ENCODE assay signal across 9 mouse cellular contexts in genomic region chr1:88212341-88213045, GRCm38 (mm10). TPM values are rescaled to one million over a fixed set of nuclear protein-coding genes. Genes with fewer than 3 reads are reported as not detected.
DNase-seq lines count a peak whose midpoint lies in the region; ATAC-seq lines count a peak whose summit lies in the region.
"Had no signal": no experiment of that assay in that cellular context is flagged by ENCODE, and none has a peak within 500 bp of the region (broad histone marks: within the 10 kb centered on the region; RNA-seq: fewer than 3 reads in every experiment).

No protein-coding gene starts in this region.

- H3K9ac ChIP-seq in intestine, embryonic 15.5 days, result no peak overlapping the region
- no peak overlapping the region for H3K9ac ChIP-seq in stomach, embryonic 15.5 days

- H3K27ac ChIP-seq in intestine, embryonic 15.5 days, result no peak overlapping the region
- no peak overlapping the region for H3K27ac ChIP-seq in stomach, embryonic 15.5 days

- no peaks in the 10 kb centered on the region for H3K4me1 ChIP-seq in intestine, embryonic 15.5 days (replicated peaks)
- H3K4me1 ChIP-seq in stomach, embryonic 15.5 days, result no peaks in the 10 kb centered on the region

- H3K9me3 ChIP-seq in intestine, embryonic 15.5 days, result peaks cover 32% of the 10 kb centered on the region
- H3K9me3 ChIP-seq in stomach, embryonic 15.5 days, result peaks cover 14% of the 10 kb centered on the region

- peak; percentile 12 for DNase-seq in adrenal gland, postnatal 14 days
- no peak for DNase-seq in adrenal gland, postnatal 25 days
- peak; percentile 10 for DNase-seq in lung, postnatal 25 days (ENCODE audit: low spot score)
- DNase-seq in lung, postnatal 36 days, result no peak
- no peak for DNase-seq in cerebellum, adult 11 months
- no peak for DNase-seq in ovary, postnatal 10 days (ENCODE audit: low spot score)

- 0 out of 2 replicates have a peak, but pooled peaks have one; percentile 5 for ATAC-seq in intestine, embryonic 15.5 days
- 0 out of 2 replicates have a peak, but pooled peaks have one; percentile 6 for ATAC-seq in stomach, embryonic 15.5 days (ENCODE audit: insufficient read depth, low FRiP score, low read depth)

- H3K4me3 ChIP-seq in intestine, embryonic 15.5 days (replicated peaks), result no peak overlapping the region
- H3K4me3 ChIP-seq in stomach, embryonic 15.5 days (replicated peaks), result no peak overlapping the region

- no peak overlapping the region for H3K4me2 ChIP-seq in intestine, embryonic 15.5 days (replicated peaks)
- no peak overlapping the region for H3K4me2 ChIP-seq in stomach, embryonic 15.5 days

- H3K27me3 ChIP-seq in intestine, embryonic 15.5 days (replicated peaks), result no peaks in the 10 kb centered on the region
- no peaks in the 10 kb centered on the region for H3K27me3 ChIP-seq in stomach, embryonic 15.5 days (replicated peaks)

- H3K36me3 ChIP-seq in intestine, embryonic 15.5 days, result no peaks in the 10 kb centered on the region
- H3K36me3 ChIP-seq in stomach, embryonic 15.5 days, result no peaks in the 10 kb centered on the region

- 61% methylated on average over 8 of the region's 8 CpGs for WGBS in intestine, embryonic 15.5 days
- WGBS in stomach, embryonic 15.5 days, result 61% methylated on average over 8 of the region's 8 CpGs

RNA-seq across cellular contexts. Expression of gene Ugt1a1, which starts 0.7 kb away (rescaled TPM):
- total RNA-seq in adrenal gland, postnatal 14 days (2021), result 11.5 and 47.2 TPM in 2 replicates
- total RNA-seq in adrenal gland, postnatal 25 days (2021), result 27.4 and 28.3 TPM in 2 replicates
- 29.2 and 30.1 TPM in 2 replicates for polyA plus RNA-seq in intestine, embryonic 15.5 days (2015; fragmentation: Nextera tagmentation; extraction: Ambion mirVana)
- polyA plus RNA-seq in stomach, embryonic 15.5 days (2015; fragmentation: Nextera tagmentation; extraction: Ambion mirVana), result 5.3 and 7.1 TPM in 2 replicates
- total RNA-seq: heart, postnatal 14 days had no signal

RNA-seq across cellular contexts. Expression of gene Dnajb3, which starts 6.9 kb away (rescaled TPM):
- total RNA-seq in adrenal gland, postnatal 14 days (2021), result 2.6 and 2.8 TPM in 2 replicates
- 3.4 and 5.9 TPM in 2 replicates for total RNA-seq in adrenal gland, postnatal 25 days (2021)
- polyA plus RNA-seq in intestine, embryonic 15.5 days (2015; fragmentation: Nextera tagmentation; extraction: Ambion mirVana), result 6.1 and 8.3 TPM in 2 replicates
- polyA plus RNA-seq in stomach, embryonic 15.5 days (2015; fragmentation: Nextera tagmentation; extraction: Ambion mirVana), result 8.4 and 10.1 TPM in 2 replicates

RNA-seq across cellular contexts. Expression of gene Ugt1a2, which starts 12.1 kb away (rescaled TPM):
- 0.22 and 0.26 TPM in 2 replicates for total RNA-seq in adrenal gland, postnatal 14 days (2021)
- total RNA-seq in adrenal gland, postnatal 25 days (2021), result 0.21 TPM in 1 of 2 replicates, not detected in the other
- polyA plus RNA-seq in intestine, embryonic 15.5 days (2015; fragmentation: Nextera tagmentation; extraction: Ambion mirVana), result 0.14 and 0.18 TPM in 2 replicates
- 0.23 and 0.50 TPM in 2 replicates for polyA plus RNA-seq in stomach, embryonic 15.5 days (2015; fragmentation: Nextera tagmentation; extraction: Ambion mirVana)
- total RNA-seq: heart, postnatal 14 days had no signal

RNA-seq across cellular contexts. Expression of gene Mroh2a, which starts 14.3 kb away (rescaled TPM):
- total RNA-seq in adrenal gland, postnatal 14 days (2021), result 0.04 and 0.26 TPM in 2 replicates
- 0.33 TPM in 1 of 2 replicates, not detected in the other for total RNA-seq in adrenal gland, postnatal 25 days (2021)
- polyA plus RNA-seq in intestine, embryonic 15.5 days (2015; fragmentation: Nextera tagmentation; extraction: Ambion mirVana), result 0.88 and 1.0 TPM in 2 replicates
- polyA plus RNA-seq in stomach, embryonic 15.5 days (2015; fragmentation: Nextera tagmentation; extraction: Ambion mirVana), result 0.94 and 1.2 TPM in 2 replicates

RNA-seq across cellular contexts. Expression of gene Ugt1a5, which starts 46.7 kb away (rescaled TPM):
- total RNA-seq in adrenal gland, postnatal 14 days (2021), result 0.37 and 0.41 TPM in 2 replicates
- total RNA-seq in adrenal gland, postnatal 25 days (2021), result 0.58 TPM in 1 of 2 replicates, not detected in the other
- polyA plus RNA-seq in intestine, embryonic 15.5 days (2015; fragmentation: Nextera tagmentation; extraction: Ambion mirVana), result not detected in 2 replicates
- polyA plus RNA-seq in stomach, embryonic 15.5 days (2015; fragmentation: Nextera tagmentation; extraction: Ambion mirVana), result not detected in 2 replicates

Comparison
In these comparisons a context has a peak if more than half of its experiments do, and no peak if none do; other contexts are left out.
1. DNase-seq: peak in adrenal gland, postnatal 14 days (single experiment) and lung, postnatal 25 days (single experiment); none in adrenal gland, postnatal 25 days (single experiment), lung, postnatal 36 days (single experiment), cerebellum, adult 11 months (single experiment) and ovary, postnatal 10 days (single experiment).